Mouse (Mus musculus): Measurements from ENCODE around the gene Mus81.

DNA sequence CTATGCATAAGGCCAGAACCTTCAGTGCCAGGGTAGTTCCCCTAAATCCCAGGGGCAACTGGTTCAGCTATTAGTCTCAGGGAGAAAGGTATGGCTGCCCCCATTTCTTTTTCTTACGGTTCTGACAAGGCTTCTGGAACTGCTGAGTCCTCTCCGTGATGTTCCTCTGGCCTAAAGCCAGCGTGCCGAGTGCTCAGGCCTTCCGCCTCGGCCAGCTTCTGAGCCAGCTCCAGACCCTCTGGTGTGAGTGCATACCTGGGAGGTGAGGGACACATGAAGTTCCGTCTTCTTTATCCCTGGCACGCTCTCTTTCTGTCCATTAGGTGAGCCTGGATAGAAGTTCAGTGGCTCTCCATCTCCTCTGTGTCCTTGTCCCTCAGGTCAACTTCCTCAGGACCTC, 2.8 kb downstream of the Mus81 start:
- TF ChIP-seq CTCF (IDR thresholded peaks at IDR 0.05; ENCODE audit: borderline replicate concordance, insufficient read depth, low read length) (no peak), POLR2A (IDR thresholded peaks at IDR 0.05; ENCODE audit: low read depth, low read length) (peak; percentile 43; the same call in 1 of the 2 replicates)
